Mouse (Mus musculus): Measurements from ENCODE around the gene Gm10697.
"Not testable (repeated sequence)": the region's sequence is repeated elsewhere in the genome, so short reads cannot be mapped to it uniquely, and the experiment has no call there.

Gm10697 gene

GRCm38 (mm10) chr3:94072544-94072943 lies at the start of gene Gm10697:
TSS of gene Gm10697 (minus strand) at chr3:94072644.
- in situ Hi-C loops (cut with MboI; ENCODE audit: low pct_unique_long_range_greater_than_20kb in 1 of 2, low sequenced_read_pairs in 2 of 2, unreplicated experiment in 1 of 2) = not testable (repeated sequence)

GRCm38 (mm10) chr3:94115071-94115470 lies 42.6 kb upstream of the Gm10697 start:
- in situ Hi-C loops (cut with MboI; ENCODE audit: low pct_unique_long_range_greater_than_20kb in 1 of 2, low sequenced_read_pairs in 2 of 2, unreplicated experiment in 1 of 2) = not testable (repeated sequence)

- in situ Hi-C loops (cut with MboI; ENCODE audit: low pct_unique_long_range_greater_than_20kb in 1 of 2, low sequenced_read_pairs in 2 of 2, unreplicated experiment in 1 of 2) = not testable (repeated sequence)
Measured at GRCm38 (mm10) chr3:94054785-94055184, 17.7 kb downstream of the Gm10697 start, which contains the start of gene Gm9125. TSS of gene Gm9125 (minus strand) at chr3:94054885.

DNA sequence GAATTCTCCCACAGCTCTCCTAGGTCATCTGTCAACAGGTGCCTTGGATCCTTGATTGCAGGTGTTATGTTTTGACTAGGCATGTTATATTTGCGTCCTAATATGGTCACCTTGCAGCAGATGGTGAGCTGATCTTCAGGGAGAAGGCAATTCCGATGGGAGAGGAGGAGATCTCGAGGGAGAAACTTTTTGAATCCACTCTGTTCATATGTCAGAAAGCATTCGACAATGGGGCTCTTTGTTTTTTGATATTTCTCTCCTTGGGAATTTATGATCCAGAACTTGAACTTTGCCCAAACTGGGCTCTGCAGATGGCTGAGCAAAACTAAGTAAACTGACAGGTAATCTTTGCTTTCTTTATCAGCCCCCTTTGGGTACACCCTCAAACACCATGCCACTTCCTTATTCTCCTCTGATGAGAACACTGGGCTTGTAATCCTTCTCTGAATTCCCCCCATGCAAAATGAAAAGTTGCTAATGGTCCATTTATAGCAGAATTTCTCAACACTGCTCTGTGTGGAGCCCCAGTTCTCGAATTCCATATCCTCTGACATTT lies 22.8 kb downstream of the Gm10697 start:
- in situ Hi-C loops (cut with MboI; ENCODE audit: low pct_unique_long_range_greater_than_20kb in 1 of 2, low sequenced_read_pairs in 2 of 2, unreplicated experiment in 1 of 2) = not testable (repeated sequence)

- in situ Hi-C loops (cut with MboI; ENCODE audit: low pct_unique_long_range_greater_than_20kb in 1 of 2, low sequenced_read_pairs in 2 of 2, unreplicated experiment in 1 of 2) = not testable (repeated sequence)
Measured at GRCm38 (mm10) chr3:94038241-94038640, 34.2 kb downstream of the Gm10697 start.

GRCm38 (mm10) chr3:94034400-94034799 lies 38.0 kb downstream of the Gm10697 start:
- in situ Hi-C loops (cut with MboI; ENCODE audit: low pct_unique_long_range_greater_than_20kb in 1 of 2, low sequenced_read_pairs in 2 of 2, unreplicated experiment in 1 of 2) = not testable (repeated sequence)
